Mouse (Mus musculus) layer of hippocampus, adult 8-10 months (tissue): ENCODE data around the gene Zfp672. TPM values are rescaled to one million over a fixed set of nuclear protein-coding genes. Genes with fewer than 3 reads are reported as not detected.
"Not testable (repeated sequence)": the region's sequence is repeated elsewhere in the genome, so short reads cannot be mapped to it uniquely, and the experiment has no call there.

Source experiments
- DNase-seq, 2 experiments: peaks; one replicate each; pipeline ENCODE4 v3.0.0; 2022; ENCODE audit warnings: low spot score in 2 of 2
- total RNA-seq, 4 experiments: library from RNA; stranded (reverse); gene quantifications; 2 replicates each; pipeline ENCODE4 v1.2.4; 2022

Gene Zfp672
- total RNA-seq = 10 to 100 TPM; 39.8 to 56.6 (median 45.4) TPM

DNA sequence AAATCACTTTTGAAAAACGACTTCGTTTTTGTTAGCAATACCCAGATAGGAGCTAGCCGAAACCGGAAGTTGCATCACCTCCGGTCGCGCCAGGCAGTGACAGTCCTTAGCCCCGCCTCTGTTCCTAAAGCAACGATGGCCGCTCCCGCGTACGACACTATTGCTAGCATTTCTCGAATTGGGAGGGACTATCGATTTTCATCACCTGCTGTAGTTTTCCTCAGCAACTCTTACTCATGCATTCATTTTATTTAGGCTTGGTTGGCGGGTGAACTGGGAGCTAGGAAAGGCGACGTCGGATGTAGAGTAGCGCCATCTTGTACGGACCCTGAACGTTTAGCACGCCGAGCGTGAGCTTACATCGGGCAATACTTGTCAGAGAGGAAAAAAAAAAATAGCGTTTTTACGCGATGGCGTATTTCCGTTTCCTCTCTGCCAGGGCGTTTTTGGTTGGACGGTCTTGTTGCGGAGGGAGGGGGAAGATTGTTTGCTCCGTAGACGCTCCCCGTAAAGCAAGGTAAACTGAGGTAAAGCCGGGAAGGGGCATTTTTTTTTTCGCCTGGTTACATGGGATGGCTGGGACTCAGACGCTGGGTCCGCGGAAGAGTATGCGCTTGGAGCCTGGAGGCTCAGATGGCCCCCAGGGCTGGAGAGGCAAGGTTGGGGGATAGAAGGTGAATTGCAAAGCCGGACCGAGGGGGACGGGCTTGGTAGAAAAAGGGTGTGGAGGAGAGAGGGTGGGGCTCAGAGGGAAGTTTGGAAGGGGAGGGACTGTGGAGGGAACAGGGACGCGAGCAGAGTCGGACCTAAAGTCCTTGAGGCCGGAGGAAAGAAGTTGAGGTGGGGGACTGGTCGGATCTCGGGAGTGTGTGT lies at the start of gene Zfp672, which contains the start of gene Sh3bp5l:
Gene Zfp672, minus strand, starts transcription at position 64 of the 873 bp plus-strand sequence.
Gene Sh3bp5l, plus strand, starts transcription at position 449 of the 873 bp plus-strand sequence.
- peak; percentile 89 to 91 for DNase-seq

GRCm38 (mm10) chr11:58379516-58379915 lies 49.4 kb upstream of the Zfp672 start:
- DNase-seq = no peak

- peak in 1 of 2 experiments; percentile 24 for DNase-seq
Measured at GRCm38 (mm10) chr11:58378763-58379278, 48.7 kb upstream of the Zfp672 start, which contains the start of gene Lypd8. Gene Lypd8, plus strand, starts transcription at chr11:58379043.

DNA sequence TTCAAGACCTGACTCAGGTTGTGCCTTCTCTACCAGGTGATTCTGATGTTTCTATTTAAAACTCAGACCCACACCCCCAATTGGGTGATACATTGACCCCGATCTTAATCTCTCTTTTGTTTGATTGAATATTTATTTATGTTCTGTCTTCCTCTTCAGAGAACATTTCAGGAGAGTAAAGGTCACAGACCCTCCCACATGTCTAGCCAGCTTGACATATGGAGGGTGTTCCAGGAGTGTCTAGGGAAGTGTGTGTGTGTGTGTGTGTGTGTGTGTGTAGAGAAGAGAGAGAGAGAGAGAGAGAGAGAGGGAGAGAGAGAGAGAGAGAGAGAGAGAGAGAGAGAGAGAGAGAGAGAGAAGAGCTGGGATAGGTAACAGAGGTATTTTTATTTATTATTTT lies 47.5 kb upstream of the Zfp672 start:
- DNase-seq = no peak

DNA sequence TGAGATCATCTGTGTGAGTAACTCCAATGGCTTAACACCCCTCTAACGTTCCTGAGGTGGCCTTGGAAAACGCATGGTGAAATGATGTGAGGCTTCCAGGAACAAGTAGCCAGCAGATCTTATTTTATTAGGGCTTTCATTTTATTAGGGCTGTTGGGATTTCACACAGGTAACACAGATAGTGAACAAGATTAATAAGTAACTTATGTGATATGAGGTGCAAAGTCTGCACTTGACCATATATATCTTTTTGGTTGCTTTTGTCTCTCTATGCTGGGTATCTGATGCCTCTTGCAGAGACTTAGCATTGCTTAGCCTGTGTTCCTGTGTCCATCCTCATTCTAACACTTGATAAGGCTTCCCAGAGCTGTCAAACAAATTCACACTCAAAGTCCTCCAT lies 47.1 kb upstream of the Zfp672 start:
- no peak for DNase-seq

DNA sequence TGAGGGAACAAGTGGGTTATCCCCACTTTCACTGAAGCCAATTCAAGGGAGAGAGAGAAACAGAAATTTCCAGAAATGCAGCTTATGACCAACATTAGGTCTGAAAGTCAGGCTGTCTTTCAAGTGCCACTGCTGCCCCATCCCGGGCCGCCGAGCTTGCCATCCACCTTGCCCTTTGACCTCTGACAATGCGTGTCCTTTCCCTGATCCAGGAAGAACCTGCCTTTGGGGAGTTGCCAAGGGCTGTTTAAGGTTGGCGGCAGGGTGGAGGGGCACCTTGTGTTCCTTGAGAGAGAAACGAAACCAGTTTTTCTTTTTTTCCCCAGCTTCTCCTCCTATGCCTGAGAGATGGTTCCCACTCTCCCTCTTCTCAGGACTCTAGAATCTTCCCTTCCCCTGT lies 36.1 kb upstream of the Zfp672 start:
- DNase-seq = not testable (repeated sequence)

GRCm38 (mm10) chr11:58364454-58364853 lies 34.3 kb upstream of the Zfp672 start:
- no peak for DNase-seq

- DNase-seq = not testable (repeated sequence)
Measured at GRCm38 (mm10) chr11:58362562-58362961, 32.4 kb upstream of the Zfp672 start.

DNA sequence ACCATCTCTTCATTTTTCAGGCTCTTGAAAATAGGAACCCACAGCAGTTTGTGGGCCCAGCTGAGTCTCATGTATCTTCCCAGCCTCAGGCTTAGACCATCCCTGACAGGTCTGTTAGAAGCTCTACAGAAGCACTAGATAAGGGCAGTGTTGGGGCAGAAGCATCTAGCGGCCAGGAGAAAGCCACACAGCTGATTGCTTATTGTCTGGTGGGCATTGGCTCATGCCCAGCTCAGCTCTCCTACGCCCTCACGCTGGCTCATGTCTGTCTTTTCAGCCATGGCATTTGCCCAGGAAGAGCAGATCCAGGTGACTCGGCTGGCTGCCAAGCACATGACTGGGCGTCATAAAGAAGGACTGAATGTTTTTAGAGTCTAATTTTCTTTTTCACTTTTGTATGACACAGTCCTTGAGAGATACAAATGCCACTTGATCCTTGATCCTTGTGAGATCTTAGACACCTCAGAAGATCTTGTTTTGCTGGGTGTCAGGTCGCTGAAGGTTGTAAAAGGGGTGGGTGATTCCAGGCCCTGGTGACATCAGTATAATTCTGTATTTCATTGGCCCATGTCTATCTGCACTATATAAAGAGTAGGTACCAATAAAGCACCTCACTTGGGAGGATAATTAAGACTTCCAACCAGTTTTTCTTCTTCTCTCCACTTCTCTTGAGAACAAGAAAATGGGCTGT lies 27.9 kb upstream of the Zfp672 start:
- DNase-seq = no peak

DNA sequence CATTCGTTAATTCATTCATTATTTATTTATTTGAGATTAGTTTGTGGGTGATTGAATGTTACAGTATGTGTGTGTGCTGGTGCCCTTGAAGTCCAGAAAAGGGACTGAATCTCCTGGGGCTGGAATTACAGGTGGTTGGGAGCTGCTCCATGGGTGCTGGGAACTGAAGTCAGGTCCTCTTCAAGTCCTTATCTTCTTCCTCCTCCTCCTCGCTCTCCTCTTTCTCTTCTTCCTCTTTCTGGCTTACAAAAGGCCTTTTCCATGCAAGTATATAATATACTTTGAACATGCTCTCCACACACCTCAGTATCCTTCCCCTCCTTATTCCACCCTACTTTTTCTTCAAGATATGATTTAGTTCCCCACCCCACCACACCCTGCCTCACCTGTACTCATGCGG lies 26.9 kb upstream of the Zfp672 start:
- no peak for DNase-seq

GRCm38 (mm10) chr11:58354927-58355326 lies 24.8 kb upstream of the Zfp672 start:
- no peak for DNase-seq

DNA sequence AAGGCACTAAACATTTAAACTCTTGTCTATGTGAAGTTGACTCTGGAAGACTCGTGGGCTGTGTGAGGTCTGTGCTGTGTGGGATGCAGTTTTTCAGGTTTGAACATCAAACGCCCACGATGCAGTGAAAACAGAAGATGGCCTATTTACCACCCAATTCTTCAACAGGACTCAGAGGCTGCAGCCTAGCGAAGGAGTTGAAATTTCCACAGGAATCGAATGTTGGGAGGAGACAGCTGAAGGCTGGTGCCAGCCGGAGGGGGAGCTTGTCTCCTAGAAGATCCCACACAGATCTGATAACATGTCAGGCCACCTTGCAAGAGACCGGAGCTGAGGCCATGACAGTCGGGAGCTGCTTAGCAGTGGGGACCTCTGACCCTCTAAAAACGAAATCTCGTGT lies 24.3 kb upstream of the Zfp672 start:
- no peak for DNase-seq

DNA sequence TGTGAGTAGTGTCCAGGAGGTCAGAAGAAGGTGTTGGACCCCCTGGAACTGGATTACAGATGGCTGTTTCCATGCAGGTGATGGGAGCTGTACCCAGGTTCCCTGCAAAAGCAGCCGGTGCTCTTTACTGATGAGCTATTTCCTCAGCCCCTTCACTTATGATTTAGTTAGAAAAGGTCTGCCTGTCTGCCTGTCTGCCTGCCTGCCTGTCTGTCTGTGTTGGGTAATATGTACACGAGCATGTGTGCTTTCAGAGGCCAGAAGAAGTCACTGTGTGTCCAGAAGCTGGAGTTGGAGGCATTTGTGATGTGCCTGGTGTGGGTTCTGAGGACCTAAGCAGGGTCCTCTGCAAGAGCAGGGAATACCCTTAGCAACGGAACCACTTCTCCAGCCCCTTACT lies 23.6 kb upstream of the Zfp672 start:
- no peak for DNase-seq

GRCm38 (mm10) chr11:58352681-58353548 lies 22.8 kb upstream of the Zfp672 start:
- DNase-seq = no peak

- no peak for DNase-seq
Measured at GRCm38 (mm10) chr11:58351179-58351578, 21.0 kb upstream of the Zfp672 start.

GRCm38 (mm10) chr11:58350628-58351027 lies 20.5 kb upstream of the Zfp672 start:
- no peak for DNase-seq

DNA sequence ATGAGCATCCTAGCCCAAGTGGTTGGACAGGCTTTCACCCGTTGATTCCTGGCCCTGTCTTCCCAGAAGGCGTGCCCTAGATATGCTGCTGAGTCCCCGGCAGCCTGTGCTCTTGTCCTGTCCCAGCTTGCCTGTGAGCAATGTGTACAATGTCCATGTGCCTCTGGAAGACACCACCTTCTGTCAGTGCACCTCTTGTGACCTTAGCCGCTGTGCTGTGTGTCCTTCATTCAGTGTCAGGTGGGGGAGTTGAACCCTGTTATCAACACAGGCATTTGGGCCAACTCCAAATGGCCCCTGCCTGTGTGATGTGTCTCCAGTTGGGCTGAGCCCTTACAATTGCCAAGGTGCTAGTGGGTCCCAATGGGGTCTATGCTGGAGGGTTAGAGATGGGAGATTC lies 16.6 kb upstream of the Zfp672 start:
- DNase-seq = no peak

GRCm38 (mm10) chr11:58334746-58335145 lies 4.6 kb upstream of the Zfp672 start:
- DNase-seq = no peak

- DNase-seq = no peak
Measured at GRCm38 (mm10) chr11:58331546-58331945, 1.4 kb upstream of the Zfp672 start.

- no peak for DNase-seq
Measured at GRCm38 (mm10) chr11:58331149-58331495, 983 bp upstream of the Zfp672 start.

GRCm38 (mm10) chr11:58329906-58330275 lies 248 bp downstream of the Zfp672 start:
- no peak for DNase-seq
